Mouse (Mus musculus) heart, postnatal 10 days (tissue): ENCODE measurements around the gene Anks6. TPM values are rescaled to one million over a fixed set of nuclear protein-coding genes. Genes with fewer than 3 reads are reported as not detected.

Experiments used
- DNase-seq, 2 experiments: peaks; one replicate each; pipeline ENCODE4 v3.0.0; 2021
- intact Hi-C: fragments of 180-260 bp; cut with DNase I; formaldehyde crosslinking; loops from one replicate; pipeline ENCODE4 v1.15.1; 2025
- total RNA-seq, 2 experiments: library from RNA; stranded (reverse); gene quantifications; 2 replicates each; pipeline ENCODE4 v1.2.3; 2021

The Anks6 gene
- total RNA-seq, 2 experiments from 2014 or later, result 5.0 to 6.5 TPM

DNA sequence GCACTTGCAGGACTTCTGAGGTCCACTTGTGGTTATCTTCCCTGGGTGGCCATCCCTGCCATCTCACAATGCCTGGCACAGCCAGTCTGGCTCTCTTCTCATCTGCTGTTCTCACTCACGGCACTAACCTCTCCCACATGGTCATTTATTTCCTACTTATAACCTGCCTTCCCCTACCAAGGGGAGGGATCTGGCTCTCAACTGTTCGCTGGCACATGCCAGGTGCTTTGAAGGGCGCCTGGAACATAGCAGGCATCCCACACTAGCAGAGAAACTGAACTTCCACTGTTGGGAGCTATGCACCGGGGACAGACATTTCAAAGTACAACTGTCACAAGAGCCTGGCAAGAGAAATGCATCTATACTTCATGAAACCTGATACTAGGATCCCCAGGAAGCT, 9.5 kb downstream of the Anks6 start:
- intact Hi-C loops, result no loop called here
- no peak for DNase-seq

DNA sequence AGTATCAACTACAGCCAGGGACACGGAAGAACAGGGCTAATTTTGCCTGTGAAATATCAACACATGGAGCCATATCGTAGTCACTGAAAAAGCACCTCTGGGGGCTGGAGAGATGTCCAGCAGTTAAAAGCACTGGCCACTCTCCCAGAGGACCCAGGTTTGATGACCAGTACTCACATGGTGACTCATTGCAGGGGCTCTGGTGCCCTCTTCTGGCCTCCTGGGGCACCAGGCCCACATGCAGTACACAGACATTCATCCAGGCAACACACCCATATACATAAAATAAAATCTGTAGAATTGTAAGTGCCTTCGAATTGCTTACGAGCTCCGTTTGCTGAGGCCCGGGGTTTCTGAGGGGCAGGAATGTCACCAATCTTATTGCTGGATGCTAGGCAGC, 10.3 kb downstream of the Anks6 start:
- intact Hi-C loops, result no loop called here
- DNase-seq, result no peak

DNA sequence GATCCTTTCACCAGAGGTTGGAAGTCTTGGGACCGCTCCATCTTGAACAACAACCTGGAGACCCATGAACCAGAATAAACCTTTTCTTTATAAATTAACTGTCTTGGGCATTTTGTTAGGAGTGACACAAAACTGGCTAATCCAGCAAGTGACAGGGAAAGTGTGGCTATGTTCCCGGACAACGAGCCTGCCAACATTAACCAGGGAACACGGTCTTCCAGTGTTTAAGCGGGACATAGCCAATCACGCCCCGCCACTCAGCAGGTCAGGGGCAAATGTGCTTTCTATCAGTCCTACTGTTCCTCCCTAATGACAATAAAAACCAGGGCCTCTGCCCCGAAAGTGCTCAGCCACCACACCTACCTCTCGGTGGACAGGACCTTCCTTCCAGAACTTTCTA, 13.4 kb downstream of the Anks6 start:
- intact Hi-C loops, result no loop called here
- peak; percentile 48 to 51 for DNase-seq

DNA sequence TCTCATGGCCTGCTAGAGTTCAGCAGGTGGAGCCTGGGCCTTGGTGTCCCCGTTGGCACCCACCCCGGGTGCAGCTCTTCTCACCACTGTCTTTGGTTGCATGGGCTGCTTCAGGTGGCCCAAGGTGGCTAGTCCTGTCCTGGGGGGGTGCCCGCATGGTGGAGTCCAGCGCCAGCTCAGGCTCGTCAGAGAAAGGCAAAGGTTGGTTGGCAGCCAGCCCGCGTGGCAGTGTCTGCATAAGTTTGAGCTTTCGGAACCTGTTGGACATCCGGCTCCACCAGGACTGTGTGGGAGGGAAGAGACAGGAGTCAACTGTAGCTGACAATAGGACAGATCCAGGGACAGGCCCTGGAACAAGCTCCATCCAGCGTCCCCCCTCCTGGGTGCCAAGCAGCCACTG, 17.6 kb downstream of the Anks6 start:
- DNase-seq, result no peak
- intact Hi-C loops, result loop anchor here (5.0 kb wide), 1 partner anchor 422 kb away; no protein-coding TSS in a partner anchor

DNA sequence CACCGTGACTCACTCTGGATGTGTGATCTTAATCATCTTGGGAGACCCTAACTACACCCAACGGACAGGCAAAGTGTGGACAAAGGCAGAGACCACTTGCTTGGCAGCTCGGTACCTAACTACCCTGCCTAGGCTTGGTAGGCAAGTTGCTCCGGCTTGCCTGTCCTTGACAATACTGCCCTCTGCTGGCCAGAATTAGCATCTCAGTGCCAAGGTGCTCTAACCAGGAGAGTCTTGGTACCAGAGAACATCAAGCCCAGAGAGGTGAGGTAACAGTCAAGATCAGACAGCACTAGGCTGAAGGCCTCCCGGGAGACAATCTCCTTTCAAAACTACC, 19.9 kb downstream of the Anks6 start:
- intact Hi-C loops, result loop anchor here (2.0 to 5.0 kb wide), 2 partner anchors 348 to 420 kb away; no protein-coding TSS in a partner anchor
- DNase-seq, result peak; percentile 80 to 88

DNA sequence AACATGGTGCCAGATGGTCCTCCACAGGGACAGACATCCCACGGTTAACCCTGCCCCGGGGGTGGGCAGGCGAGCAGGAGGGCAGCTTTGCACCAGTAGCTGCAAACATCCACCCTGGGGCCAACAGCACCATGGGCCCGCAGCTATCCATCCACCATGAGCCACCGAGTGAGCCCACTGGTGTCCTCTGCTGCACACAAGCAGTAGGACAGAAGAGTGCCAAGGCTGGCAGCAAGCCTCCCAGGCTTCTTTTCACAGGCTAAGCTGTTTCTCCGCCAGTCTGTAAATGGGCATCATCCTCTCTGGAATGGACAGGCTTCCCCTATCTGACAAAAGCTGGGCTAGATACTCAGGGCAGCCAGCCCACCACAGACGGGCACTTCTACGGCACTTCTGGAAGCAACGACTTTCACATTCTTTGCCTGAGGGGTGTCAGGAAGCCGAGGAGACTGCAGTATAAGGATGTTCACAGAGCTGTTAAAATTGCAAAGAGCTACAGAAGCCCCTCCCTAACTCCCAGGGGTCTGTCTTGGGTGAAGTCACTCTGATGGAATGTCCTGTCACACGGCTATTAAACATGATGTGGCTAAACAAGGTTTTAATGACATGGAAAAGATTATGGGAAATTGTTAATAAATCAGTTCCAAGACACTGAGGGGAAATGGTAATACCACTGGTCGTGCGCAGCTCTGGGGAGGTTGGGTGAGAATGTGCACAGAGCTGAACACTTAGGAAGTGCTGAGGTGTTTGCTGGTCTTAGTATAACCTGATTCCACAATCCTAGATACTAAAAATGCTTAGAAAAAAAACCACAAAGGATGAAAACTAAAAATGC, 20.5 kb downstream of the Anks6 start:
- peak; percentile 58 to 61 for DNase-seq
- intact Hi-C loops, result loop anchor here (2.0 to 5.0 kb wide), 2 partner anchors 348 to 419 kb away; no protein-coding TSS in a partner anchor

DNA sequence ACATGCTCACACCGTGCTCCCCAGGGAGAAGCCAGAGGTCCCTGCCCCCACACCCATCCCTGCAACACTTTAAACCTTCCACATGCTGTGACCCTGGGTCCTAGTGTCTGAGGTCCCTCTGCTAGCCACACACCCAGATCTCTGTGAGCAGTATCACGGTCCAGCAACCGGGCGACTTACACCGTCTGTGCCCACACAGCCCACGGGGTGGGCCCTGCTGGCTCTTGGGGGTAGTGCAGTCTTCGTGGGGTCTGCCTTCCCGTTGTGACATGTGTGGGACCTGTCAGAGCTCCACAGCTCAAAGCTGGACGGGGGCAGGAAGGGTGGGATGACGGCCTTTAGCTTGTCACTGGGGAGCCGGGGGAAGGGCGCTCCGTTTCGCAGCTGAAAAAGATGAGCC, 21.7 kb downstream of the Anks6 start:
- DNase-seq, result no peak
- intact Hi-C loops, result loop anchor here (5.0 kb wide), 1 partner anchor 418 kb away; no protein-coding TSS in a partner anchor

DNA sequence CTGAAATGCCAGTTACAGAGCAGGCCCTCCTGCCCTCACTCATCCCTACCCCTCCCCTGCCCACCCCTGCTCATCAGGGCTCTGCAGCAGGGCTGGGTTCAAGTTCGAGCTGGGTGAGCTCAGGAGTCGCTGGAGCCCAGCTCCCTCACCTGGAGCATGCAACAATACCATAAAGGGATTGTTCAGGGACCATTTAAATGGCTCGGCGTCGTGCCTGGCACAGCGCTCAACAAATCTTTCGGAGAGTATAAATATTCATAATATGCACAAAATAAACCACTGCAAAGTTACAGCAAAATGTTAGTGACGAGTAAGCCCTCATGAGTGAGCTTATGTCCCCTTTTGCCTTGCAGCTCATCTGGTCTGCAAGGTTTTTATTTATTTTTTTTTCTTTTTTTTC, 25.1 kb downstream of the Anks6 start:
- DNase-seq, result no peak
- intact Hi-C loops, result no loop called here

DNA sequence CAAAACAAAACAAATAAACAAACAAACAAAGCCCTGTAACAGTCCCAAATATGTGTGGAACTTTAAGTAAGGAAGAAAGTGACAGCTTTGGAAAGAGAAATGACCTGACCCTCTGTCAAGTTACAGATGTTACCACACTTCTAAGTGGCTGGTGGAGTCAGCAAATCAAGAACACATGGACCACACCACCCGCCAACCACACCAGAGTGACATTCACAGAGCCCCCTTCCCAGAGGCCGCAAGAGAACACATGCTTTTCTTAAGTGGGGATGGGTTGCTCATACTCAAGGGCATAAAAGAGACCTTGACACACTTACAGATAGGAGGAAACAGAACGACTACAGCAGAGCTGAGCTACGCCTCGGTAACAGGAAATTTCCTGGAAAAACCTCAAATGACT, 28.4 kb downstream of the Anks6 start:
- intact Hi-C loops, result no loop called here
- no peak for DNase-seq

DNA sequence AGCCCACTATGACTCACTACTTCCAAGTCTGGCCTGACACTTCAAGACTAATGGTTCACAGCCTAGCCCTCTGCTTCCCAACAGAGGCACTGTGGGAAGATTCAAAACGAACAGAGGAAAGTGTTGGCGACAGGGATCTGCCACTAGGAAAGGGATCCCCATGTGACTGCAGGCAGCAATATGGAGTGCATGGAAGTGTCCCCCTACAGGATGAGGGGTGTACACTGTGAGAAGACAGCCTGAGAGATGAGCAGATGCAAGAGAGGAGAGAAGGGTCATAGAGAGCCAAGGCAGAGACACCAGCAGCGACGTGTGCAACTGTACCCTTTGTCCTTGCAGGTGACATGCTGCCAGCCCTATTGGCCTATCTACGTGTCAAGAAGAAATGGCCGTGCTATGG, 33.3 kb downstream of the Anks6 start:
- intact Hi-C loops, result no loop called here
- DNase-seq, result no peak

DNA sequence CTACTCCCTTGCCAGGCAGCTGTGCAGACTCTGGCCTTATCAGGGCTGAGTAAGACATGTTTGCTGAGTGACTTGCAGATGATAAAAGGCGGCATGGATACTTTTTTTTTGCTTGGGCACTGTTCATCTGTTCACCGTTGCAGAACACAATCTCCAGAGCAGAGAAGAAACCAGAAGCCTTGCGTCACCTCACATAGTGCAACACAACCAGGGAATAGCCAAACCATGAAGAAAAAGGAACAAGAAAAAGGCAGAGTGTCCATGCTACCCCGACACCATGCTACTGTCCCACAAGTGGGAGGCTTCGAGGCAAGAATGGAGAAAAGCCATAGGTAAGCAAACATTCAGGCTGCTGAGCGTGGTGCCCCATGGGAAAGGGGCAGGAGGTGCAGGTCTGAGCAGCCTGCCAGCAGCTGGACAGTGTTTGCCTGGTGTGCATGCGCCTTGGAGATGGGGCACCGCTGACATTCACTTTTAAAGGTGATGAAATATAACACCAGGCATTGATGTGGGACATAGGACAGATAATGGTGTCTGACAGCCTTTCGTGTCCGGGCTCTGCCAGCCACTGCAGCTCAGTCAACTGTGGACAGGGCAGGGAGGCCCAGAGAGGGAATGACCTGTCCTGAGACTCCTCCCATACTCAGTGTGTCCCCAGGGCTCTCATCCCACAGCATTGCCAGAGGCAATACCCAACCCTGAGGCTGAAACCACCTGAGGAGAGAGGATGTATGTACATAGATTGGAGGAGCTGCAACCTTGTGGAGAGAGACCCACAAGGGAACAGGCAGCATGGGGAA, 34.2 kb downstream of the Anks6 start:
- no peak for DNase-seq
- intact Hi-C loops, result no loop called here

DNA sequence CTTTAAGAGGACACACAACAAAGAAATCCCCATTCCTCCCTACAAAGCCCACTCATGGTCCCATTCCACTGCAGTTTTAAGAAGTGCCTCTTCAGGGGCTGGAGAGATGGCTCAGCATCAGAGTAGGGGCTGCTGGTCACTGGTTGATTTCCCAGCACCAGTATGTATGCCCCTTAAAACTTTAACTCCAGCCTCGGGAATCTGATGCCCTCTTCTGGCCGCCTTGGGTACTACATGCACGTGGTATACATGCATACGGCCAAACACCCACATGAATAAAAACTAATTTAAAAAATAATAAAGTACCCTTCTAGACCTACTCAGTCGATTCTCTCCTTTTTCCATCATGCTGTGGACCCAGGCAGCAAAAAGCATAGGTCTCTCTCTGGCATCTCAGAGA, 36.7 kb downstream of the Anks6 start:
- intact Hi-C loops, result loop anchor here (2.0 kb wide), 1 partner anchor 332 kb away; no protein-coding TSS in a partner anchor

DNA sequence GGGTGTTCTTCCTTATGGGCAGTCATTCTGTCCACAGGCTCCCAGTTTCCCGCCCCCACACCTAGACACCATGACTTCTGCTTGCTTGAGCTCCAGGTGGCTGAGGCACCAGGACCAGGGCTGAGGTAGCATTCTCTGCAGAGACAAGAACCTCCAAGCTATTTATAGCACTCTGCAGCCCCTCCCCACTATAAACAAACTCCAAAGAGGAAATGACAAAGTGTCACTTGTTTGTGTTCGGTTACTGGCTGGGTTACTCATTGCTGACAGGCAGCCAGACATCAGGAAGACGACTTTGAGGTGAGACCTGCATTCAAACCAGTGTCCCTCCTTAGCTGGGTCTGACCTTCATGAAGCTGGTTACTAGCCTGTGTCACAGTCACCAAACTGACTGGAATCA, 42.1 kb downstream of the Anks6 start:
- no peak for DNase-seq
- intact Hi-C loops, result no loop called here

More for the DNA sequence above, 36.7 kb downstream of the Anks6 start:
- DNase-seq, result peak; percentile 49 to 80

DNA sequence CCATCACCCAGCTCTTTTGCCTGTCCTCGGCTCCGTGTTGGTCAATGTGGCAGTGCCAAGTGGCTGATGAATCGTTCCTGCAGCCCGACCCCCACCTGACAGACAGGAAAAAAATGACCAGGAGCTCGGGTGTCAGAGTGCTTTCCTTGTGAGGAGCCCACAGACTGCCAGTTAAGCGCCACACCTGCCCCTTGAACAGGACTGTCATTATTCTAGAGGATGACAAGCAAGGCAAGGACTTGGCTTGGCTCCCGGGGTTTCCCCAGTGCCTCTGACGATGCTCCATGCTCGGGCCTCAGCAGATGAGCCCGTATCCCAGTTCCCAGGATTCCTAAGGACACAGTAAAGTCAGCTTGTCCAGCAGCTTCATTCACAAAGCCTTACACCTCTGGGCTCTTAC, 44.8 kb downstream of the Anks6 start:
- DNase-seq, result peak in 1 of 2 experiments; percentile 22
- intact Hi-C loops, result no loop called here

DNA sequence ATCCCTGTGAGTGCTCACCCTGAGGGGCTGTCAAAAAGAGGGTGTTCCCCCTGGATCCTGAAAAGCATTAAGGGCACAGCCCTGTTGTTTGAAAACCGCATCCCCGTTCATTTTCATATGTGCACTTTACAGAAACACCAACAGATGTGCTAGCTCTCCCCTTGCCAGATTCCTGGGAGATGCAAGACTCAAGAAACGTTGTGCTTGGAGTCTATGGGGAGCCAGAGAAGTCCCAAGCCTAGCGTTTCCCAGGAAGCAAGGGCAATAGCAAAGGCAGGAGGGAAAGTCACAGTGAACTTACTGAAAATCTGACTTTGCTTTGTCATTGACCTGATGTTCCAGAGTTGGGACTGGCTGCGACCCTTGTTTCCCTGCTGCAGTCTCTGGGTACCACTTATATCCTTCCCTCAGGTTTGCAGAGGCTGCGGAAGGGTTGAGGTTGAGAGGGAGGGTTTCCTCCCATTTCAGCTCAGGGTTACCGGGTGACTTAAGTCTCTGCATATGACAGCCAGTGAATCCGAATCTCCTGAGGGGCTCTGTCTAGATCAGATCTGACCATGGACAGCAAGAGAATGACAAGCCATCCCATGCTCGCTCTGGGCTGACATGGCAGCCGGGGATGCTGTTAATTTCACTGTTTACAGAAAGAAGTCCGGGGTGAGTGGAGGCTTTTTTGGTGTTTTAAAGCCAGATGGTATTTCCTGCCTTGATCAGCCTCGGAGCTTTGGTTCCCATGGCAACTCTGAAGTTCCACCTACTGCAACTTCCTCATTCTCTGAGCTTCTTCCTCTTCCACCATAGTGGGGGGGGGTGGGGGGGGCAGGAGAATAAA, 46.6 kb downstream of the Anks6 start:
- intact Hi-C loops, result no loop called here
- peak; percentile 52 to 58 for DNase-seq

DNA sequence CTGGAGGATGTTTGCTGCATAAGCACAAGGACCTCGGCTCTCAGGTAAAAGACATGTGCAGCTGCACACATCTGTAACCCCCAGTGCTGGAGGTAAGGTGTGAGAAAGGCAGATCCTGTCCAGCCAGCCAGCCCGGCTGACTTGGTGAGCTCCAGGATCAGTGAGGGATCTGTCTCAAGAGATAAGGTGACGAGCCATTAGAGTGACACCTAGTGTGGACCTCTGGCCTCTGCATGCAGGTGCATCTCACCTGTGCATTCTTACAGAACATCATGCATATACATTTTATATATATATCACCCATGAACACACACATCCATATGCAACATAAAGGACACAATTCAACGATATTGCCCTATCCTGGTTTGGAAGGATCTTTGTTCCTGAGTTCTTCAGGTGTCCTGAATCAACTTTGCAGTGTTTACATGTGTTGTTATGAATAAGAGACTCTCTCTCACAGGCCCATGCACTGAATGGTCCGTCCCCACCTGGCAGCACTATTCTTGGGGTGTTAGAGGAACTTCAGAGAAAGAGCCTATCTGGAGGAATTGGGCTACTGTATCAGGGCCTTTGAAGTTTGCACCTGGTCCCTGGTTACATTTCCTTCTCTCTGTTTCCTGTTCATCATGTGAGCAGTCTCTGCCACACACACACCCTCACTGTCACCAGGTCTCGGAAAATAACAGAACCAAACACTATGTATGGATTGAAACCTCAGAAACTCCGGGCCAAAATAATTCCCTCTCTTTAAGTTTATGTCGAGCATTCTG, 56.4 kb downstream of the Anks6 start:
- intact Hi-C loops, result no loop called here
- no peak for DNase-seq

DNA sequence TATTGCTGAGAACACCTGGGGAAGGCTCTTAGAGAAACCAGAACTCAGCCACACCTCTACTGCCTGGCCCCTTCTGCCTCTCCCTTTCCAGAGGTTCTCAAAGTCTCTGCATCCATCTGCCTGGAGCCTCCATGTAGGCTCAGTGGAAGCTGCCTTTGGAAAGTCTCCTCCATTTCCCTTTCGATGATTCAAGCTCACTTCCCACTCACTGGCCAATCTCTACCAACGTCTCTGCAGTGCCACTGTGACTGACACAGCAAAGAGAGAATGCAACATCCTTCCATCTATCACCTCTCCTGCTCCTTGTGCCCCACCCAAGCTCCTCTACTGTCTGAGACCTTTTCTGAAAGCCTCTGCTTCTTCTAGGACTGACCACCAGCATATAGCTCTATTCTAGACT, 59.3 kb downstream of the Anks6 start:
- intact Hi-C loops, result no loop called here
- DNase-seq, result no peak

DNA sequence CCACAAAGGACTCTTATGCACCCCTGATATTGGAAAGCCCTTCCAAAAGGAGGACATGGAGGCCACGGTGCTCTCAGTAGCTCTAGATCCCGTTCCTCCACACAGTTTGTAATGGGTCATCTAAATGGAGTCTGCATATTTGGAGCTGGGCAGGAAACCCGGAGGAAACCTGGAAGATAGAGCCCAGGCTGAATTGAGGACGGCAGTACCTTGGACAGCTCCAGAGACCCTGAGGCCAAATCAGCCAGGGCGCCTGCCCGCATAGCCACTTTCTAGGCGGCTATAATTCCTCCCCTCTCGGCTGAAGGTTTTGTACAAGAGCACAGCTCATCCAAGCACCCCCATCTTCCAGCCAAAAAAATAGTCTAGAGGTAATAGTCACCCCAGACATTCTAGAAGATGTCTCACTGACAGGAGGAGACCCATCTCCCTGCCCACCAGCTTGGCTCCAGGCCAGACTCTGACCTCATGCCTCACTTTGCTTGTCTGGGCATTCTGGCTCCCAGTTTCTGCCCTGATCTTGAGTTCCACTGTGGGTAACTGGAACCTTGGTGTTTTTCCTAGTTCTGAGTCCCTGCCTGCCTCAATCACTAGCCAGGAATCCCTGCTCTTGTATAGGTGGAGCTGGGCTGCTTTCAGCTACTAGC, 64.3 kb downstream of the Anks6 start:
- intact Hi-C loops, result no loop called here
- DNase-seq, result peak; percentile 73 to 81

DNA sequence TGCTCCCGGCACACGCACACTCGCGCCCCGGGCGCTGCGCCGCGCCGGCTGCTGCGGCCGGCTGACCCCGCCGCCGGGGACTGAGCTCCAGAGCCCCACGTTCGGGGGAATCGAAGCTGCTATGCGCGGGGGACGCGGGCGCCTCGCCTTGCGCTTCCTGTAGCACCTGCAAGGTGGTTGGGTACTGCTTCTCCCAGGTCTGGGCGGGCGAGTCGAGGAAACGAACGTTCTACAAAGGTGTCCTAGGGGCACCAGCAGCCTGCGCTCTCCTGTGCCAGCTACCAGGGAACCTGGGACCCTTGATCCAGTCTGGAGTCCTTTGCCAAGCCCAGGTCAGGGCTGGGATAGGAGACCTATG, 65.3 kb downstream of the Anks6 start:
- DNase-seq, result no peak
- intact Hi-C loops, result no loop called here
